In the genomic region with DNA sequence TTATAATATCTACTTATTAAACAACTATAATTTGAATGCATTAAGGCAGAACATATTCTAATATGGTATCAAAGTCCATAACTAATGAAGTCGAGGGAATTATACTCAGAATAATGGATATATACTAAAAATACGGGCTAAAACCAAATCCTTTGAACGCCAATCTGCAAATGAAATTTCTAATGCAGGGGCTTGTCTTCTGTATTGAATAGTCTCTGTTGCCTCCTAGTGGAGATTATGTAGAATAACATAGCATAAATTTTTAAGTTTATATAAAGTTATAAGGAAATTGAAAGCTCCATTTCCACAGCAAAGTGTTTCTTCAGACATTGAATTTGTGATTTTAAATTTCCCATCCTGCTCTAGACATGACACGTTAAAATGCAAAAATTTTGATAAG, we compare ENCODE assay signal across 12 mouse cellular contexts.
DNase-seq lines count a peak whose midpoint lies in the region; ATAC-seq and TF ChIP-seq lines count a peak whose summit lies in the region.
"Had no signal": no experiment of that assay in that cellular context is flagged by ENCODE, and none has a peak within 500 bp of the region (broad histone marks: within the 10 kb centered on the region; RNA-seq: fewer than 3 reads in every experiment).

No protein-coding gene starts in this region.

- WGBS in cerebellum, adult 2 months, result 20% methylated on average over 4 of the region's 4 CpGs
- 19% methylated on average over 4 of the region's 4 CpGs for WGBS in forebrain, embryonic 16.5 days
- 11% methylated on average over 4 of the region's 4 CpGs for WGBS in thymus, adult 2 months

- H3K4me3 ChIP-seq in cerebellum, adult 2 months (replicated peaks; ENCODE audit: insufficient read depth, low read depth, low read length), result no peak overlapping the region
- H3K4me3 ChIP-seq in forebrain, embryonic 16.5 days (replicated peaks; ENCODE audit: low read length), result no peak overlapping the region
- H3K4me3 ChIP-seq in thymus, adult 2 months (ENCODE audit: control insufficient read depth, insufficient read depth, low read length), result no peak overlapping the region
- H3K4me3 ChIP-seq: midbrain, embryonic 12.5 days had no signal

- H3K36me3 ChIP-seq in forebrain, embryonic 16.5 days (ENCODE audit: control insufficient read depth, insufficient read depth), result no peaks in the 10 kb centered on the region
- H3K36me3 ChIP-seq in thymus, adult 2 months (ENCODE audit: control insufficient read depth, insufficient read depth, low read length), result no peaks in the 10 kb centered on the region
- H3K36me3 ChIP-seq: midbrain, embryonic 12.5 days had no signal

- 0 out of 2 replicates have a peak, but pooled peaks have one; percentile 31 for ATAC-seq in forebrain, embryonic 16.5 days

- no peak overlapping the region for H3K4me2 ChIP-seq in forebrain, embryonic 16.5 days (ENCODE audit: low read length)
- H3K4me2 ChIP-seq: midbrain, embryonic 12.5 days had no signal

- peak; percentile 10 for DNase-seq in cerebellum, adult 9-10 months
- DNase-seq in cerebellum, adult 2 months, result no peak
- peak; percentile 9 for DNase-seq in kidney, adult 9 months
- DNase-seq in kidney, postnatal 14 days, result no peak
- peak; percentile 39 for DNase-seq in A20 (ENCODE audit: low read depth, low spot score)
- no peak for DNase-seq in cerebellum, postnatal 36 days
- DNase-seq in thymus, adult 2 months, result no peak
- DNase-seq: cerebellum, postnatal 14 days; kidney, adult 18-20 months had no signal

- no peak overlapping the region for H3K27ac ChIP-seq in cerebellum, adult 2 months (ENCODE audit: insufficient read depth, low read length)
- H3K27ac ChIP-seq in forebrain, embryonic 16.5 days (ENCODE audit: low read length), result no peak overlapping the region
- no peak overlapping the region for H3K27ac ChIP-seq in thymus, adult 2 months (ENCODE audit: control insufficient read depth, insufficient read depth, low read length)
- H3K27ac ChIP-seq: liver, embryonic 14.5 days; midbrain, embryonic 12.5 days had no signal

- H3K9me3 ChIP-seq in forebrain, embryonic 16.5 days (ENCODE audit: control insufficient read depth, low read length), result no peaks in the 10 kb centered on the region
- H3K9me3 ChIP-seq: midbrain, embryonic 12.5 days had no signal

- H3K4me1 ChIP-seq in cerebellum, adult 2 months (ENCODE audit: control insufficient read depth, insufficient read depth, low read length), result 0 out of 2 replicates have a peak, but pooled peaks cover 2% of the 10 kb centered on the region
- no peaks in the 10 kb centered on the region for H3K4me1 ChIP-seq in forebrain, embryonic 16.5 days (replicated peaks; ENCODE audit: control insufficient read depth, insufficient read depth, low read length)
- H3K4me1 ChIP-seq in thymus, adult 2 months (replicated peaks; ENCODE audit: control insufficient read depth, insufficient read depth, low read length), result peaks cover 9% of the 10 kb centered on the region
- H3K4me1 ChIP-seq: midbrain, embryonic 12.5 days had no signal

- no peak overlapping the region for H3K9ac ChIP-seq in forebrain, embryonic 16.5 days (replicated peaks; ENCODE audit: low read depth, low read length)
- H3K9ac ChIP-seq: liver, embryonic 14.5 days; midbrain, embryonic 12.5 days had no signal

- no peak for TF ChIP-seq POLR2A in cerebellum, adult 2 months (IDR thresholded peaks at IDR 0.05; ENCODE audit: borderline replicate concordance, insufficient read depth, low read length)
- TF ChIP-seq POLR2A in thymus, adult 2 months (IDR thresholded peaks at IDR 0.05; ENCODE audit: control insufficient read depth, extremely low read depth, insufficient read depth, low read length, poor library complexity), result no peak

- TF ChIP-seq CTCF in cerebellum, adult 2 months (IDR thresholded peaks at IDR 0.05; ENCODE audit: borderline replicate concordance, insufficient read depth, low read depth, low read length), result no peak
- no peak for TF ChIP-seq CTCF in thymus, adult 2 months (IDR thresholded peaks at IDR 0.05; ENCODE audit: borderline replicate concordance, control insufficient read depth, extremely low read depth, insufficient read depth, low read length, poor library complexity)

- no peaks in the 10 kb centered on the region for H3K27me3 ChIP-seq in cerebellum, adult 2 months (ENCODE audit: control insufficient read depth, insufficient read depth, low read length)
- H3K27me3 ChIP-seq in forebrain, embryonic 16.5 days (replicated peaks; ENCODE audit: control insufficient read depth, insufficient read depth, low read length), result no peaks in the 10 kb centered on the region
- H3K27me3 ChIP-seq in thymus, adult 2 months (ENCODE audit: control insufficient read depth, insufficient read depth, low read length), result no peaks in the 10 kb centered on the region
- H3K27me3 ChIP-seq: midbrain, embryonic 12.5 days had no signal

Comparison
In these comparisons a context has a peak if more than half of its experiments do, and no peak if none do; other contexts are left out.
1. DNase-seq: peak in cerebellum, adult 9-10 months (single experiment), kidney, adult 9 months (single experiment) and A20 (single experiment); none in cerebellum, adult 2 months (0 of 2), kidney, postnatal 14 days (single experiment), cerebellum, postnatal 36 days (0 of 2) and thymus, adult 2 months (single experiment).